Mouse (Mus musculus) liver, adult 10 weeks (tissue): Measurements from ENCODE around the gene Mapk7. TPM values are rescaled to one million over a fixed set of nuclear protein-coding genes. Genes with fewer than 3 reads are reported as not detected.

ENCODE experiments used
- polyA plus RNA-seq: library from polyadenylated mRNA; stranded (reverse); fragments of 350-450 nt; fragmentation: Illumina TruSeq; extraction: RNeasy Lipid Tissue Mini Kit (QIAGEN cat#74804); gene quantifications from one replicate; pipeline ENCODE4 v1.2.3, GENCODE M21; 2014; ENCODE audit warnings: low read depth, low replicate concordance

Gene Mapk7
- polyA plus RNA-seq: 0.58 TPM

DNA sequence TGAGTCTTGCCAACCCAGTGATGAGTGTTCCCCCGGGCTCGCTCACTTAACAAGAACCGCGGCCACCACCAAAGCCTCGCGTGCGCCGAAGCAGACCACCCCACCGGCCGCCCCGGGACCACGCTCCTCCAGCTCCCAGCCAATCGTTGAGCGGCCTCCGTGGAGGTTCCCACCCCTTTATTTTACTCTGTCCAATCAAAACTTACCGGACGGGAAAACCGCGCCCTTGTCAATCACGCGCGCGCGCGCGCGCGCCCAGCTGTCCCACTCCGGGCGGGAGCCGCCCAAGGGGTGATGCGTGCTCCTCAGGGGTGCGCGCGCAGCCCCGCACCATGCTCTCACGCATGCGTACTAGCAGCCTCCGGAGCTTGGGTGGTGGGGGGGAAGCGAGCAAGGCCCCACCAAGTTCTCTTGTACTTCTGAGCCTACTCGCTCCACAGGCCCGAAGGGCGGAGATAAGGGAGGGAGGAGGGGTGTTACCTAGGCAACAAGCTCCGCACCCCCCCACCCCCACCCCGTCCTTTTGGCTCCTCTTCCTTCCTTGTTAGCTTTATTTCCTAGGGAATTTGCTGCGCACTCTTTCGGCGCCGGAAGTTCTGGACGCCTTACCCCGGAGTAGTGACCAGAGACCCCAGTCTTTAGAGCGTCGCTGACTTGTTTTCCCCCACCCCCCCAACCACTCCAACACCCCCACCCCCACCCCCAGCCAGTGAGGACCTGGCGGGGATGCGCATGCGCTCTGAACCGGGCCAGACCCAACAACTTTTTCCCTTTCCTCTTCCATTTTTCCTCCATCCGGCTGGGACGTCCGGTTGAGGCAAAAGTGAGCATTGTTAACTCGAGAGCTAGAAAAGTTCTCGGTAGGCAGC lies at the start of gene Mapk7:
Gene Mapk7, minus strand, starts transcription at position 278 of the 869 bp plus-strand sequence.

DNA sequence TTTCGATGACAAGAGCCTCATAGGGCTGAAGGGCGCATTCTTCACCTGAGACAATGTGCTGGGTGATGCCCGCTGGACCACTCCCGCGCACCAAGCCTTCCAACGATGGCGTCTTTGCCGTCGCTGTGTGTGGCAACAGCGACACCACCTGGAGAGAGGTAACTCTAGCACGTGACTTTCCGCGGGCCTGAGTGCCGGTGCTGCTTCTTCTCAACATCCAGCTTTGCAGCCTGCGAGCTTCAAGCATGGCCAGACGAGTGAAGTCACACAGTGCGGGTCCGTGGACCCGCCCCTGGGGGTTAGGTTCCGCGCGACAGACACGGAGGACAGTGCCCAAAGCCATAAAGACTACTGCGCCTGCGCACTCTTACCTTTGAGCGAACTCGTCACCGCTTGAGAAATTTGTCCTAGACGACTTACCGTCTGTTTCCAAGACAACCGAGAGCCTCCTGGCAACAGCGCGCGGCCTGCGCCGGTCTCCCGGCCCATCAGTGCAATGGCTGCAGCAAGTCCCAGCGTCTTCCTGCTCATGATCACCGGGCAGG lies 10.6 kb upstream of the Mapk7 start, which contains the start of gene B9d1:
Gene B9d1, plus strand, starts transcription at position 432 of the 545 bp plus-strand sequence.

DNA sequence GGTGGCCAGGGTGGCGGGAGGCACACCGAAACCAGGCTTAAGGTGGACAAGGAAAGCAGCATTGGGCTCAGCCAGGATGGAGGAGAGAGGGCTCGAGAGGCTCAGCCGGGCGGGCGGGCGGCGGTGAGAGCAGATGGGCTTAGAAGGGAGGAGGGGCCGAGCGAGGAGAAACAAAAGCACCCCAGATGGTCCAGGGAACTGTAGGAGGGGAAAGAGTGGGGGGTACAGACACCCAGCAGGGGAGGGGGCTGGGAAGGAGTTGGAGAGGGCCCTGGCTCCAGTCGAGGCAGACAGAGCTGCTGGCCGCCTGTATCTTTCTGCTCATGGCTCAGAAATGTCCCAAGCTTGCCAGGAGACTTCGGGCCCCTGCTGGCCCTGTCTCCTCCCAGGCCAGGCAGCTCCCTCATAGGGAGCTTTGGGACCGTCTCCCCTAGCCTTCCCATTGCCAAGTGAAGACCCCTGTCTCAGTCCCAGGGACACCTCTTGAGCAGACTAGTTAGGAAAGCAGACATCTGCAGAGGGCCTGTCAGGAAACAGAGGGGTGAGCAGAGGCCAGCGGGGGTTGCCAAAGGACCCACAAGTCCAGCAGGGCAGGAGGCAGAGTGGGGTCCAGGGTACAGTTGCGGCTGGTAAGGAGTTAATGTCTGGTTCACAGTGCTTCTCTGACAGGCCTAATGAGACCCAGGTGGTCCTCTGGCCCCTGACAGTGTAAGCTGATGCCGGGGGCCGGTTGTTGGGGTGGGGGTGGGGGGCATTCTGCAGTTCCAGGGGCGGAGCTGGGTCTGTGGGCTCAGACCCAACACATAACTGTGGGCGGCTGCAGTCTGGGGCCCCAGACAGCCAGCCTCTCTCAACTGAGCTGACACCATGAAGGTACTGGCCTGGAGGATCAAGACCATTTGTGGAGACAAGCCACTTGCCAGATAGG lies 9.3 kb downstream of the Mapk7 start, which contains the start of gene Mfap4:
Gene Mfap4, plus strand, starts transcription at position 819 of the 928 bp plus-strand sequence.

Other genes starting within 250 kb of the Mapk7 start
- gene Aldh3a2, start 226.9 kb downstream of the Mapk7 start, polyA plus RNA-seq: 330 TPM
- not detected for gene Slc47a2, start 151.5 kb downstream of the Mapk7 start, polyA plus RNA-seq
- 152 TPM for gene Slc47a1, start 116.1 kb downstream of the Mapk7 start, polyA plus RNA-seq
- gene Rnf112, start 40.3 kb downstream of the Mapk7 start, polyA plus RNA-seq: not detected
- 0.29 TPM for gene Mfap4, start 9.0 kb downstream of the Mapk7 start, polyA plus RNA-seq
- not detected for gene B9d1, start 10.7 kb upstream of the Mapk7 start, polyA plus RNA-seq
- gene Epn2, start 85.3 kb upstream of the Mapk7 start, polyA plus RNA-seq: 3.3 TPM
- gene Grap, start 158.9 kb upstream of the Mapk7 start, polyA plus RNA-seq: 0.61 TPM
- 0.08 TPM for gene Fam83g, start 189.7 kb upstream of the Mapk7 start, polyA plus RNA-seq
- gene Slc5a10, start 226.4 kb upstream of the Mapk7 start, polyA plus RNA-seq: not detected